Mouse (Mus musculus): ENCODE measurements around the gene Tenm4. TPM values are rescaled to one million over a fixed set of nuclear protein-coding genes. Genes with fewer than 3 reads are reported as not detected.

Tenm4 gene
- total RNA-seq, 4 experiments from 2014 or later = 0.77 to 2.5 (median 2.0) TPM

DNA sequence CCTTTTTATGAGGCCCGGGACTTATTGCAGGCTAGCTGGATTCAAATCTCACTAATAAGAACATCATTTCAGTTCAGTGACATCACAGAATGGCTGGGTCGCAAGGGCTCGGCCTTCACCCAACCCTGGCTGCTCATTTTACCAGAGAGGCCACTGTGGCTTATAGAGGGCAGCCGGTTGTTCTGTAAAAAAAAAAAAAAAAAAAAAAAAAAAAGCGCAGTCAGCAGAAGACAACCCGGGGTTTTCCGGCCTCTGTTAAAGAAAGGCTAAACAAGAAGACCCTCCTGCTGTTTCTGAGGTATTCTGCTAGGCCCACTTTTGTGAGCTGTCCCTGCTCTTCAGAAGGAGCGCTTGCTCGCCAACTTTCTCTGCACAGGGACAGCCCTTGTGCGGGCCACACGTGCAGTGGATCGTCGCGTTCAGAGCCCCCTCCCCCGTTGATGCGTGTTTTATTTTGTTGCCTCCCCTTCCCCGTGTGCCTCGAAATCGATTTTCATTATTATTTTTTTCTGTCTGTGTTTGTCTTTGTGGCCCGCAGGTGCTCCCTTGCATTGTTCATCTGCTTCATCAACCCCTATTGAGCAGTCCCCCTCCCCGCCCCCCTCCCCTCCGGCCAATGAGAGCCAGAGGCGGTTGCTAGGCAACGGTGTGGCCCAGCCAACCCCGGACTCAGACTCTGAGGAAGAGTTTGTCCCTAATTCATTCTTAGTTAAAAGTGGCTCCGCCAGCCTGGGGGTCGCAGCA lies 472.6 kb downstream of the Tenm4 start:
- no peak for DNase-seq (ENCODE audit: low spot score in 2 of 2)

DNA sequence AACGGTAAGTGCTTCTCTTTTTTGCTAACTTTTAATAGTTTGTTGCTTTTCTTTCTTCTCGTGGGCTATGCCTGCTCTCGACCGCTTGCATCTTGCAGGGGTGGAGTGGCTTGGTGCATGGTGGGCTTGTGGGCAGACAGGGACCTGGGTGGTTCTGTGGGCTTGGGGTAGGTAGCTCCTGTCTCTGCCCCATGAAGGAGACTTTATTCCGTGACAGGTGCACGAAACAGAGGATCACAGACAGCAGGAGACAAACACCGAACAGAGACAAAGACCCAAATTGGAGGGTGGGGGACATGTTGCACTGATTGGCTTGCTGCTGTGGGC lies 473.1 kb downstream of the Tenm4 start:
- no peak for DNase-seq (ENCODE audit: low spot score in 2 of 2)

- no peak for DNase-seq (ENCODE audit: low spot score in 2 of 2)
Measured at GRCm38 (mm10) chr7:96647657-96648056, 476.6 kb downstream of the Tenm4 start.

GRCm38 (mm10) chr7:96648606-96649005 lies 477.6 kb downstream of the Tenm4 start:
- DNase-seq (ENCODE audit: low spot score in 2 of 2) = no peak

DNA sequence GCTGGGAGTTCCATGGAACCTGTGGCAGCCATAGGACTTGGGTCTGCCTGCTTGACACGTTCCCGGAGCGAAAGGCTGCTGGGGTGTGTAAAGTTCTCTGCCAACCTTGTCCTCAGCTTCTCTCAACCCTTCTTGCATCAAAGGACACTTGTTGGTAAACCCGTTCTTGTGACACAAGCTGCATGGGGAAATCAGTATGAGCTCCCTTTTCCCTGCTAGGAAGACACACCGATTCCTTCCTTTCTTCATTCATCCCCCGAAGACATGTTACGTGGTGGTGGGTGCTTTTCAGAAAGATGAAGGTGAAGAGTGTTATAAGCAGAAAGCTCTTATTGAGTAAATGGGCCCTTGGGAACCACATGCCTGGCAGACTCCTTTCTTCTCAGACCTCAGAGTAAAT lies 478.1 kb downstream of the Tenm4 start:
- no peak for DNase-seq (ENCODE audit: low spot score in 2 of 2)

- no peak for DNase-seq (ENCODE audit: low spot score in 2 of 2)
Measured at GRCm38 (mm10) chr7:96650435-96650834, 479.4 kb downstream of the Tenm4 start.

DNA sequence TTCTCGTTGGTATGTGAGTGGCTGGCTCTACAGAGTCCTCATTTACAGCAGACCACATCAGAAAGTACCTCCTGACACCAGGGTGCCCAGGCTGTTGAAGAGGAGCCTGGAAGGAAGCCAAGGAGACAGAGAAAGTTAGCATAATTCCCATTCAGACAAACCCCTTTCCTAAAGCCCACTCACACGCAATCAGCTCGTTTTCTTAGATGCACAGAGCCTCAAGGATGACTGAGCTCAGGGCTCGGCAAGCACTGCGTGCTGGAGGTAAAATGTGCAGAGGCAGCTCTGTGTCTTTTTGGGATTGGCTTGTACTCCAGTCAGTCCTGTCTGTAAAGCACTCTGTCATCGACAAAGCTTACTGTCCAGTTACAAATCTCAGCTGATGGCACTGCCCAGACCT lies 480.0 kb downstream of the Tenm4 start:
- no peak for DNase-seq (ENCODE audit: low spot score in 2 of 2)

GRCm38 (mm10) chr7:96651626-96652341 lies 480.7 kb downstream of the Tenm4 start:
- DNase-seq (ENCODE audit: low spot score in 2 of 2) = no peak

DNA sequence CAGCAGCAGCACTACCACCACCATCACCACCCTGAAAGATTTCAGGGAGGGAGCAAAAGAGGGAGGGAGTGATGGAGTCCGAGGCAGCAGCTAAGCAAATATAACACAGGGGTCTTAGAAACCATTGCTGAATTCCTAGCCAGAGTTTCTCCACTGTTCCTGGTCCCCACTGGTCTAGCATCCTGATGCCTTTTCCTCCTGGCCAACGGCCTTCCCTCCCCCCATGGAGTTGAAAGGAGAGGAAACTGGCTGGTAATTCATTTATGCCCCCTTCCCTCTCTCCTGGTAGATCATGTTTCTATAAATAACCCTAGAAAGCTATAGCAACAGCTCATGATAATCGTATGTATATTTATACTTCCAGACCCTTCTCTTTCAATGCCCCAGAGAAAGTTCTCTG lies 481.8 kb downstream of the Tenm4 start:
- DNase-seq (ENCODE audit: low spot score in 2 of 2) = no peak

GRCm38 (mm10) chr7:96654206-96654605 lies 483.2 kb downstream of the Tenm4 start:
- no peak for DNase-seq (ENCODE audit: low spot score in 2 of 2)

GRCm38 (mm10) chr7:96655096-96655716 lies 484.2 kb downstream of the Tenm4 start:
- DNase-seq (ENCODE audit: low spot score in 2 of 2) = no peak

GRCm38 (mm10) chr7:96657101-96657830 lies 486.2 kb downstream of the Tenm4 start:
- DNase-seq (ENCODE audit: low spot score in 2 of 2) = no peak

GRCm38 (mm10) chr7:96657857-96658580 lies 487.0 kb downstream of the Tenm4 start:
- DNase-seq (ENCODE audit: low spot score in 2 of 2) = no peak

DNA sequence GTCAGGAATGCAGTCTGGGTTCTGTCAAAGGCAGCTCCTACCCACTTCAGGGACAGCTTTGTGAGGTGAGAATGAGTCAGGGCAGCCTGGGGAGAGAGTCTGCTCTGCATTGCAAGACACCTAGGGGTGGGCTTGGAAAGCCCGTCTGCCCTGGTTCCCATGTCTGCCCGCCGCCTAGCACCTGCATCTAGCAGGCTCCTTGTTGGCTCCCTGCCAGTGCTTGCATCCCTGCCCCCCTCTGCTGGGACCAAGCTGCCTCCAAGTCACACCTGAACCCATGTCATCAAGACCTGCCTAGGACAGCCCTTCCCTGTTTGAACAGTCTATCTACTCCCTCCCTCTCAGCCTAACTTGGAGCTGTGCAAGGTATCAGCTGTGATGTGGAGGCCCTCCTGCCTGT lies 489.9 kb downstream of the Tenm4 start:
- DNase-seq (ENCODE audit: low spot score in 2 of 2) = no peak

DNA sequence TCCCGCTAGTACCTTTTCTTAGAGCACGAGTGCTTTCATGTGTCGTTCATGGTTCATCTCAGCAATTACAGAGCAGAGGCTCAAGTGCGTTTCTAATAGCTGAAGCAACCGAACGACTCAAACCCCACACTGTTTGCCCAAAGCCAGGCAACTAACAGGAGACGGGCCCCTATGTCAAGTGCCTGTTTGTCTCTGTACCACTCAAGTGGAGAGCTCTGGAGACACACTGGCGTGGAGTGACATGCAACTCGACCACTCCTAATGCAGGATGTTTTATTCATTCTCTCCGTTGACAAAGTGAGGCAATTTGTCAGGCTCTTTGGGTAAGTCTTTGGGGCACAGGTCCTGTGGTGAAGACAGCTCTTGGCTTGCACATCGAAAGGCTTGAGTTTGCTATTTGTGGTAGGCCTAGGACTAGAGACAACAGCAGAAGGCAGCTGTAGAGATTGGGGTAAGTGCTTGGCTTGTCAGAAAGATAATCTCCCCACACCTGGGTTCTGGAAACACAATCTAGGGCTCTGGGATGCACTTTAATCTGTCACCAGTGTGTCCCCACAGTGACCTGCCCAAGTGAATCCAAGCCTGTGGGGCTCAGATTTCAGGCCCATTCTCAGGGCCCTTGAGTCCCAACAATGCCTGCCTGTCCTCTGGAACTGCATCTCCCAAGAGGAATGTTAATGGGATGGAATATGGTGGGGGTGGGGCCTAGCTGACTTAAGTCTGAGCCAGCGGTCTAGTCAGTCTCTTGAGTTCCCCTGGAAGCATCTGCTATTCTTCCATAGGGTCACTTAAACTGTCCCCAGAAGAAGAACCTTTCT lies 490.5 kb downstream of the Tenm4 start:
- no peak for DNase-seq (ENCODE audit: low spot score in 2 of 2)

DNA sequence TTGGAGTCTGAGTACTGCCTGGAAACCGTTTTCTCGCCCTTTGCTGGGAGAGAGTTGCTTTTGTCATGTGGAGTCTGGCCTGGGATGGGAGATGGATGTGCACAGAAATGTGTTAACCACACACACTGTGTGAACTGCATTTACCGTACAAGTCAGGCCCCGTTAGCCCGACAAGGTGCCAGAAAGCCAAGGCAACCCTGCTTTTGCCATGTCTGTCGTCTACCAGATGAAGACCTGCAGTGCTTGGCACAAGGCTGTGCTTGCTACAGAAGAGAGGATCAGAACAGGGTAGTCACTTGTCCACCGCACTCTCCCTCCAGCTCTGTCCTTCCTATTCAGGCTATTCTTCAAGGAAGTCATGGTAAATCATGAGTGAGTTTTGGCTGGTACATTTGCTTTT lies 492.3 kb downstream of the Tenm4 start:
- no peak for DNase-seq (ENCODE audit: low spot score in 2 of 2)

GRCm38 (mm10) chr7:96666366-96666896 lies 495.4 kb downstream of the Tenm4 start:
- DNase-seq (ENCODE audit: low spot score in 2 of 2) = no peak

DNA sequence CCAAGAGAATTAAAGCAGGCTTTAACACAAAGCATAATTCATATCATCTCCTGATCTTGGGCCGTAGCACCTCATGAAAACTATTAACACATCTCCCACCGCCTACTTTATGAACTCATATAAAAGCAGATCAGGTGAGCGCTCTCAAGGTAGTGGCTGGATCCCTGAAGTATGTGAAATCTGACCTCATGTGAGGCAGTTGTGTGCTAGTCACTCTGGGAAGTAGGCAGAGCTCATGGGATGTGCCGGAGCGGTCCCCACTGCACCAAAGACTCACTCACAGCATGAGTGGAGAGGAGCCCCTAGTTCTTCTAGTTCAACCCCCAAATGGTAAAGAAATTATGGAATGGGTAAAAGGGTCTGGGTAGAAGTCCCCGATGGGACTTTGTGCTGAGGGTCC lies 496.6 kb downstream of the Tenm4 start:
- DNase-seq (ENCODE audit: low spot score in 2 of 2) = no peak

GRCm38 (mm10) chr7:96670095-96670494 lies 499.0 kb downstream of the Tenm4 start:
- no peak for DNase-seq (ENCODE audit: low spot score in 2 of 2)

DNA sequence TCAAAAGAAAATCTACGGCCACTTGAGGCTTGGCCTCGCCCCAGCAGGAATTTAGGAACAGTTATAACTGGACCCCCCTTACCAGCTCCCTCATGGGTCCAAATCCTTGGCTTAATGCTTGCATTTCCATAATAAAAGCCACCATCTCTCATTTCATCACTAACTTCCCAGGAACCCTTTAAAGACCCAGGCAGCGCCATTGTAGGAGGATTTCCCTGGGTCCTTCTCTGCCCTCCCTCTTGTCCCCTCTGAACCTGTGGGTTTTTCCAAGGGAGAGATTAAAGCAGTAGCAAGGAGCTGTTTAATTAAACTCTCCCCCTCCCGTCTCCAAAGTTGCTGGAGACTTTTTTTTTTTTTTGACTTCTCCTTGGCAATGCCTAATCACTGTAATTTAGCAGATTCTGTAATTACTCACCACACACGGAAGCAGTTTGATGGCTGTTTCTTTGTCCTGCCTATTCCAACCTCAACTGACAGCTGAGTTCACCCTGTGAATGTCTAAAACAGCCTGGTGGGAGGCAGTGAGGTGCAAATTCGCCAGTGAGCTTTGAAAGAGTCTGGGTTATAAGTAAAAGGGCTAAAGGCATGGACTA lies 501.4 kb downstream of the Tenm4 start:
- DNase-seq (ENCODE audit: low spot score in 2 of 2) = no peak

Measured in gastrocnemius, adult 8-10 months (tissue).